Mouse (Mus musculus): ENCODE measurements around the gene Kiss1. TPM values are rescaled to one million over a fixed set of nuclear protein-coding genes. Genes with fewer than 3 reads are reported as not detected.
A peak's percentile ranks its signal among the peaks of the same experiment; 100 is the strongest.

Kiss1 gene
- polyA plus RNA-seq, 1 experiment = not detected

GRCm38 (mm10) chr1:133364022-133364630 lies 42.5 kb downstream of the Kiss1 start:
- H3K27ac ChIP-seq (ENCODE audit: insufficient read depth, low read length) = no peak overlapping the region
- WGBS = 12% methylated on average over 27 of the region's 27 CpGs
- no peak for DNase-seq

GRCm38 (mm10) chr1:133364890-133365289 lies 43.2 kb downstream of the Kiss1 start:
- Histone ChIP-seq H3K4me3 (replicated peaks; ENCODE audit: insufficient read depth, low read depth, low read length) (no peak overlapping the region), H3K27ac (ENCODE audit: insufficient read depth, low read length) (no peak overlapping the region), H3K4me1 (ENCODE audit: control insufficient read depth, insufficient read depth, low read length) (peaks cover 11% of the 10 kb centered on the region), H3K27me3 (ENCODE audit: control insufficient read depth, insufficient read depth, low read length) (no peaks in the 10 kb centered on the region)
- TF ChIP-seq POLR2A (IDR thresholded peaks at IDR 0.05; ENCODE audit: borderline replicate concordance, insufficient read depth, low read length) (no peak), CTCF (IDR thresholded peaks at IDR 0.05; ENCODE audit: borderline replicate concordance, insufficient read depth, low read depth, low read length) (no peak)
- no peak for DNase-seq
- WGBS = 59% methylated on average over 2 of the region's 2 CpGs

More at GRCm38 (mm10) chr1:133364022-133364630, 42.5 kb downstream of the Kiss1 start:
- TF ChIP-seq CTCF (IDR thresholded peaks at IDR 0.05; ENCODE audit: borderline replicate concordance, insufficient read depth, low read depth, low read length) (no peak), POLR2A (IDR thresholded peaks at IDR 0.05; ENCODE audit: borderline replicate concordance, insufficient read depth, low read length) (no peak)
- H3K27me3 ChIP-seq (ENCODE audit: control insufficient read depth, insufficient read depth, low read length) = no peaks in the 10 kb centered on the region
- peak overlapping the region; percentile 60 for H3K4me3 ChIP-seq (replicated peaks; ENCODE audit: insufficient read depth, low read depth, low read length)
- peaks cover 11% of the 10 kb centered on the region for H3K4me1 ChIP-seq (ENCODE audit: control insufficient read depth, insufficient read depth, low read length)

GRCm38 (mm10) chr1:133366951-133367605 lies 45.4 kb downstream of the Kiss1 start:
- 60% methylated on average over 10 of the region's 10 CpGs for WGBS
- H3K4me3 ChIP-seq (replicated peaks; ENCODE audit: insufficient read depth, low read depth, low read length) = no peak overlapping the region
- TF ChIP-seq CTCF (IDR thresholded peaks at IDR 0.05; ENCODE audit: borderline replicate concordance, insufficient read depth, low read depth, low read length) (no peak), POLR2A (IDR thresholded peaks at IDR 0.05; ENCODE audit: borderline replicate concordance, insufficient read depth, low read length) (no peak)
- no peak for DNase-seq
- no peak overlapping the region for H3K27ac ChIP-seq (ENCODE audit: insufficient read depth, low read length)
- H3K4me1 ChIP-seq (ENCODE audit: control insufficient read depth, insufficient read depth, low read length) = peaks cover 15% of the 10 kb centered on the region
- H3K27me3 ChIP-seq (ENCODE audit: control insufficient read depth, insufficient read depth, low read length) = no peaks in the 10 kb centered on the region

- H3K27ac ChIP-seq (ENCODE audit: insufficient read depth, low read length) = peak overlapping the region; percentile 19; the same call in 1 of the 2 replicates
- no peak for DNase-seq
- H3K4me1 ChIP-seq (ENCODE audit: control insufficient read depth, insufficient read depth, low read length) = peaks cover 15% of the 10 kb centered on the region
- WGBS = 41% methylated on average over 11 of the region's 11 CpGs
- TF ChIP-seq POLR2A (IDR thresholded peaks at IDR 0.05; ENCODE audit: borderline replicate concordance, insufficient read depth, low read length) (no peak), CTCF (IDR thresholded peaks at IDR 0.05; ENCODE audit: borderline replicate concordance, insufficient read depth, low read depth, low read length) (no peak)
- no peaks in the 10 kb centered on the region for H3K27me3 ChIP-seq (ENCODE audit: control insufficient read depth, insufficient read depth, low read length)
- no peak overlapping the region for H3K4me3 ChIP-seq (replicated peaks; ENCODE audit: insufficient read depth, low read depth, low read length)
These were observed 46.2 kb downstream of the Kiss1 start for GRCm38 (mm10) chr1:133367606-133368488.

GRCm38 (mm10) chr1:133368644-133369043 lies 47.0 kb downstream of the Kiss1 start:
- H3K27ac ChIP-seq (ENCODE audit: insufficient read depth, low read length) = 0 out of 2 replicates have a peak overlapping the region, but pooled peaks have one; percentile 19
- no peaks in the 10 kb centered on the region for H3K27me3 ChIP-seq (ENCODE audit: control insufficient read depth, insufficient read depth, low read length)
- H3K4me1 ChIP-seq (ENCODE audit: control insufficient read depth, insufficient read depth, low read length) = peaks cover 15% of the 10 kb centered on the region
- WGBS = 31% methylated on average over 10 of the region's 10 CpGs
- DNase-seq = peak; percentile 24 to 25
- TF ChIP-seq CTCF (IDR thresholded peaks at IDR 0.05; ENCODE audit: borderline replicate concordance, insufficient read depth, low read depth, low read length) = no peak
- no peak for TF ChIP-seq POLR2A (IDR thresholded peaks at IDR 0.05; ENCODE audit: borderline replicate concordance, insufficient read depth, low read length)
- no peak overlapping the region for H3K4me3 ChIP-seq (replicated peaks; ENCODE audit: insufficient read depth, low read depth, low read length)

GRCm38 (mm10) chr1:133370352-133370751 lies 48.7 kb downstream of the Kiss1 start:
- 51% methylated on average over 4 of the region's 4 CpGs for WGBS
- DNase-seq = no peak
- no peak for TF ChIP-seq POLR2A (IDR thresholded peaks at IDR 0.05; ENCODE audit: borderline replicate concordance, insufficient read depth, low read length)
- no peak for TF ChIP-seq CTCF (IDR thresholded peaks at IDR 0.05; ENCODE audit: borderline replicate concordance, insufficient read depth, low read depth, low read length)

GRCm38 (mm10) chr1:133371431-133371830 lies 49.8 kb downstream of the Kiss1 start:
- H3K4me3 ChIP-seq (replicated peaks; ENCODE audit: insufficient read depth, low read depth, low read length) = no peak overlapping the region
- no peak for DNase-seq
- no peak for TF ChIP-seq POLR2A (IDR thresholded peaks at IDR 0.05; ENCODE audit: borderline replicate concordance, insufficient read depth, low read length)
- TF ChIP-seq CTCF (IDR thresholded peaks at IDR 0.05; ENCODE audit: borderline replicate concordance, insufficient read depth, low read depth, low read length) = no peak
- peaks cover 15% of the 10 kb centered on the region for H3K4me1 ChIP-seq (ENCODE audit: control insufficient read depth, insufficient read depth, low read length)
- no peak overlapping the region for H3K27ac ChIP-seq (ENCODE audit: insufficient read depth, low read length)
- H3K27me3 ChIP-seq (ENCODE audit: control insufficient read depth, insufficient read depth, low read length) = no peaks in the 10 kb centered on the region
- 77% methylated on average over 6 of the region's 6 CpGs for WGBS

More at GRCm38 (mm10) chr1:133370352-133370751, 48.7 kb downstream of the Kiss1 start:
- Histone ChIP-seq H3K4me3 (replicated peaks; ENCODE audit: insufficient read depth, low read depth, low read length) (no peak overlapping the region), H3K27ac (ENCODE audit: insufficient read depth, low read length) (no peak overlapping the region), H3K4me1 (ENCODE audit: control insufficient read depth, insufficient read depth, low read length) (peaks cover 15% of the 10 kb centered on the region), H3K27me3 (ENCODE audit: control insufficient read depth, insufficient read depth, low read length) (no peaks in the 10 kb centered on the region)
